Mouse (Mus musculus) lung, adult 18-20 months (tissue): ENCODE measurements around the gene Rilpl1.
A peak's percentile ranks its signal among the peaks of the same experiment; 100 is the strongest.
"Not testable (repeated sequence)": the region's sequence is repeated elsewhere in the genome, so short reads cannot be mapped to it uniquely, and the experiment has no call there.

Experiments used
- DNase-seq, 2 experiments: peaks; one replicate each; pipeline ENCODE4 v3.0.0; 2022; ENCODE audit warnings: mixed read lengths in 2 of 2

Rilpl1 gene

GRCm38 (mm10) chr5:124491732-124492131 is 39.5 kb downstream of the Rilpl1 start:
- no peak for DNase-seq

GRCm38 (mm10) chr5:124488885-124489284 is 42.3 kb downstream of the Rilpl1 start:
- DNase-seq = no peak

- DNase-seq = no peak
These were observed 45.5 kb downstream of the Rilpl1 start for GRCm38 (mm10) chr5:124485654-124486053.

GRCm38 (mm10) chr5:124483655-124484396 is 47.4 kb downstream of the Rilpl1 start:
- no peak for DNase-seq

- DNase-seq = peak; percentile 92 to 93
These were observed 48.1 kb downstream of the Rilpl1 start, which contains the start of gene Snrnp35 for GRCm38 (mm10) chr5:124482966-124483654. Snrnp35 (plus strand) TSS chr5:124483134.

GRCm38 (mm10) chr5:124482436-124482965 is 48.7 kb downstream of the Rilpl1 start:
- DNase-seq = peak in 1 of 2 experiments; percentile 28

- DNase-seq = no peak
These were observed 49.5 kb downstream of the Rilpl1 start for GRCm38 (mm10) chr5:124481714-124482113.

- no peak for DNase-seq
These were observed 51.1 kb downstream of the Rilpl1 start for GRCm38 (mm10) chr5:124480119-124480518.

GRCm38 (mm10) chr5:124478873-124479204 is 52.4 kb downstream of the Rilpl1 start:
- no peak for DNase-seq

GRCm38 (mm10) chr5:124470591-124471171 is 60.5 kb downstream of the Rilpl1 start:
- DNase-seq = no peak

GRCm38 (mm10) chr5:124469486-124469885 is 61.7 kb downstream of the Rilpl1 start:
- DNase-seq = no peak

GRCm38 (mm10) chr5:124468365-124468764 is 62.8 kb downstream of the Rilpl1 start:
- no peak for DNase-seq

- no peak for DNase-seq
These were observed 63.4 kb downstream of the Rilpl1 start for GRCm38 (mm10) chr5:124467766-124468165.

GRCm38 (mm10) chr5:124464905-124465304 is 66.3 kb downstream of the Rilpl1 start:
- no peak for DNase-seq

- no peak for DNase-seq
These were observed 67.7 kb downstream of the Rilpl1 start for GRCm38 (mm10) chr5:124463462-124463861.

- DNase-seq = no peak
These were observed 68.7 kb downstream of the Rilpl1 start for GRCm38 (mm10) chr5:124462297-124463025.

- not testable (repeated sequence) for DNase-seq
These were observed 70.3 kb downstream of the Rilpl1 start for GRCm38 (mm10) chr5:124460922-124461321.

- DNase-seq = no peak
These were observed 74.4 kb downstream of the Rilpl1 start for GRCm38 (mm10) chr5:124456762-124457161.

GRCm38 (mm10) chr5:124454082-124454419 is 77.1 kb downstream of the Rilpl1 start:
- no peak for DNase-seq

- DNase-seq = no peak
These were observed 77.7 kb downstream of the Rilpl1 start for GRCm38 (mm10) chr5:124453339-124454081.

GRCm38 (mm10) chr5:124452494-124453228 is 78.5 kb downstream of the Rilpl1 start:
- no peak for DNase-seq
